Mouse (Mus musculus): ENCODE data around the gene Dtx2. TPM values are rescaled to one million over a fixed set of nuclear protein-coding genes. Genes with fewer than 3 reads are reported as not detected.

The Dtx2 gene
- polyA plus RNA-seq, 1 experiment from 2014 or later: 39.2 TPM

Other genes with a start within 250 kb of the Dtx2 start
- gene Styxl1, start 216.4 kb upstream of the Dtx2 start, polyA plus RNA-seq (2016; fragmentation: Nextera tagmentation; extraction: Ambion mirVana): 0.30 and 0.31 TPM in 2 replicates
- 603 and 625 TPM in 2 replicates for gene Mdh2, start 216.3 kb upstream of the Dtx2 start, polyA plus RNA-seq (2016; fragmentation: Nextera tagmentation; extraction: Ambion mirVana)
- 4.9 and 5.3 TPM in 2 replicates for gene Srrm3, start 187.9 kb upstream of the Dtx2 start, polyA plus RNA-seq (2016; fragmentation: Nextera tagmentation; extraction: Ambion mirVana)
- gene Hspb1, start 106.9 kb upstream of the Dtx2 start, polyA plus RNA-seq (2016; fragmentation: Nextera tagmentation; extraction: Ambion mirVana): 24.0 and 24.4 TPM in 2 replicates
- gene Ywhag, start 60.2 kb upstream of the Dtx2 start, polyA plus RNA-seq (2016; fragmentation: Nextera tagmentation; extraction: Ambion mirVana): 244 and 257 TPM in 2 replicates
- 3.1 and 4.0 TPM in 2 replicates for gene Ssc4d, start 20.3 kb upstream of the Dtx2 start, polyA plus RNA-seq (2016; fragmentation: Nextera tagmentation; extraction: Ambion mirVana)
- gene Zp3, start 14.7 kb upstream of the Dtx2 start, polyA plus RNA-seq (2016; fragmentation: Nextera tagmentation; extraction: Ambion mirVana): not detected in 2 replicates
- 0.32 and 0.78 TPM in 2 replicates for gene Upk3b, start 43.7 kb downstream of the Dtx2 start, polyA plus RNA-seq (2016; fragmentation: Nextera tagmentation; extraction: Ambion mirVana)
- 6.0 and 6.7 TPM in 2 replicates for gene Upk3bl, start 59.7 kb downstream of the Dtx2 start, polyA plus RNA-seq (2016; fragmentation: Nextera tagmentation; extraction: Ambion mirVana)
- 2.4 and 4.7 TPM in 2 replicates for gene Rasa4, start 89.1 kb downstream of the Dtx2 start, polyA plus RNA-seq (2016; fragmentation: Nextera tagmentation; extraction: Ambion mirVana)
- 300 and 301 TPM in 2 replicates for gene Polr2j, start 121.8 kb downstream of the Dtx2 start, polyA plus RNA-seq (2016; fragmentation: Nextera tagmentation; extraction: Ambion mirVana)
- gene Lrwd1, start 141.3 kb downstream of the Dtx2 start, polyA plus RNA-seq (2016; fragmentation: Nextera tagmentation; extraction: Ambion mirVana): 59.7 and 62.4 TPM in 2 replicates
- gene Alkbh4, start 141.3 kb downstream of the Dtx2 start, polyA plus RNA-seq (2016; fragmentation: Nextera tagmentation; extraction: Ambion mirVana): 26.3 and 29.1 TPM in 2 replicates
- 7.4 and 8.2 TPM in 2 replicates for gene Orai2, start 175.9 kb downstream of the Dtx2 start, polyA plus RNA-seq (2016; fragmentation: Nextera tagmentation; extraction: Ambion mirVana)
- 68.6 and 76.8 TPM in 2 replicates for gene Prkrip1, start 204.2 kb downstream of the Dtx2 start, polyA plus RNA-seq (2016; fragmentation: Nextera tagmentation; extraction: Ambion mirVana)